Mouse (Mus musculus): ENCODE measurements around the gene Hap1.
A peak's percentile ranks its signal among the peaks of the same experiment; 100 is the strongest.
"Not testable (repeated sequence)": the region's sequence is repeated elsewhere in the genome, so short reads cannot be mapped to it uniquely, and the experiment has no call there.

Gene Hap1

DNA sequence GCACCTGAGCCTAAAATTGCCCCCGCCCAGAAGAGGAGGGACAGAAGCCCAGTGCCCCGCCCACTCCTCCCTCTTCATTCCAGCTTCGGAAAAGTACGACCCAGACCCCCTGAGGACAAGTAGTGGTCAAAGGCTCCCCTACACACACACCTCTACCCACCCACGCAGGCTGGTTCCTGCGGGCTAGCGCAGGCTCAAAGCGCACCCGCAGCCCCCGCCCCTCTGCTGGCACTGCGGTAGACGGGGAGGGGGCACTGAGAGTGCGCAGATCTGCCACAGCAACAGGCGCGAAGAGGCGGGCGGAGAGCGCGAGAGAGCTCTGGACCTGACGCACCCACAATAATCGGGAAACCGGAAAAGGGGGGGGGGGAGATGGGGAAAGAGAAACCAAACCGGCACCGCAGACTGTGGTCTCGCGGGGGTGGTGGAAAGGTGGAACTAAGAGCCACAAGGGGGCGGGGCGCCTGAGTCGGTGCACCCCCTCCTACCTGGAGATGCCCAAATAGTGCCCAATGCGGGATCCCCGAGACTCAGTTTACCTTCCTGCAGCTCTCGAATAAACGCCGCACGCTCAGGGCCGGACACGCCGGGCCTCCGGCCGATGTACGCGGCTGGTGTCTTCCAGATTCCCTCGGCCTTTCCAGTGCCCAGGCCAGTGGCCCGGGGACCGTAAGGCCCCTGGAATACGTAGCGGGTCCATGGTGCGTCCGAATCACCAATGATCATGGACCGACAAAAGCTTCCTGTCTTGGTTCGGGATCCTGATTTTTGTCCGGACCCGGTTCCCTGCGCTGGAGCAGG, 577 bp downstream of the Hap1 start:
- DNase-seq (ENCODE audit: low spot score): no peak

DNA sequence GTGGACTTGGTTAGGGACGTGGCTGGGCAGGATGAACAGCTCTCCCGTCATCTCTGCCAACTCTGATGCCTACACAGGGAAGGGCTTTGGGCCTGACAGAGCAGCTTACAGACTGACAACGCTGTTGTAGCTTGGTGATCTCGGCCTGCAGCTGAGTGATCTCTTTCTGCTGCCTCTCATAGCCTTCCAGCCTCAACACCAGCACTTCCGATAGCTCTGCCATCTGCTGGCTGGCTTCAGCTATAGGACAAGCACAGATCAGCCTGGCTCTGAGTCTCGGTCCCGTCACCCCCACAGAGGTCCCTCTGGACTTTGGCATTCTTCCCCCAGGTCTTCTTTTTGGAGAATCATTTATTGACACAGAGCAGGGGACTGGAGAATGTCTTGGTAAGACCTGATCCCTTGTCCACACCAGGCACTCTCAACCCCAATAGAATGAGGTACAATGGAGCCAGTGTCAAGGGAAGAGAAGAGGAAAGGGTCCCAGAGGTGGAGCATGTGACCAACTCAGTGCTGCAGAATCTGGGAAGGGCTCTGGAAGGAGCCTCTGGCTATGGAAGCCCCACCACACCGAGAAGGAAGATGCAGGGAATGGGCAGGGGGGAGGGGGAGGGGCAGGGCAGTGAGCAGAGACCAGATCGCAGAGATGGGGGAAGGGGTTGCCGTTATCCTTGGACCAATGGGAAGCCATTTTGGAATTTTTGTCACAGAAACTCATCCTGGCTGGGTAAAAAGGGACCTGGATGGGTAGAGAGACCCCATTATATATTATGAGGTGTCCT, 3.7 kb downstream of the Hap1 start:
- no peak for DNase-seq (ENCODE audit: low spot score)

DNA sequence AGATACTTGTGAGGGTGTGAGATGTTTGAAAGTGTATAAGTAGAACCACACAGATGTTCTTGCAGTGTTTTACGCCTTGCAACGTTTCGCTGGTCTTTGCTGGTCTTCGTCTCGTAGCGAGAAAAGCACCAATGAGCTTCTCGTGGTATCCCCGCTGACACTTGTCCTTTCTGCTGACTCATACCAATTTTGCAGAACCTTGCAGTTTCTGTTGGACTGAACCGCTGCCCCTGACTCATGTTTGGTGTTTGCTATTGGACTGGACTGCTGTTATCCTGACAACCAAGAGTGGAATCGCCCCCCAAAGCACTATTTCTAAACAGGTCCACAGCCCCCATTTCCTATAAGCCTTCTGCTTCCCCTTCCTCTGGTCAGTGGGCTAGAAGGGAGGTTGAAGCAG, 11.7 kb downstream of the Hap1 start:
- no peak for DNase-seq (ENCODE audit: low spot score)

DNA sequence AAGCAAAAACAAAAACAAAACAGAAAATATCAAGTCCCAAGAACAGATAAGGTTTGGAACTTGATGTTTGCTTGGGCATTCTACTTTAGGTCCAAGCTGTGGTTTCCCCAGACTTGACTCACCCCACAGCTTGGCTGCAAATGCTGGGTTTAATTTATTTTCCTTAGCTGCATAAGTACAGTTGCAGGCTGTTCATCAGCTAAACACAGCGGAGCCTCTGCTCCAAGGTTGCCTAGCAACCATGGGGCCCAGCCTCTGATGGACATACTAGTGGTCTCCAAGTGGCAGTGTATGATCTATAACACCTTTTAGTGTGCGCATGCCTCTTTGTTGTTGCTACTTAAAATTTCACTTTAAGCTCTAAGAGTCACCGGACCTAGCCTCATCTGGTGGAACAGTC, 20.2 kb downstream of the Hap1 start:
- no peak for DNase-seq (ENCODE audit: low spot score)

GRCm38 (mm10) chr11:100333944-100334457, 21.9 kb downstream of the Hap1 start, which contains the start of gene Gast:
Gene Gast, plus strand, starts transcription at chr11:100334407.
- DNase-seq (ENCODE audit: low spot score): no peak

GRCm38 (mm10) chr11:100332766-100333515, 23.0 kb downstream of the Hap1 start:
- DNase-seq (ENCODE audit: low spot score): no peak

DNA sequence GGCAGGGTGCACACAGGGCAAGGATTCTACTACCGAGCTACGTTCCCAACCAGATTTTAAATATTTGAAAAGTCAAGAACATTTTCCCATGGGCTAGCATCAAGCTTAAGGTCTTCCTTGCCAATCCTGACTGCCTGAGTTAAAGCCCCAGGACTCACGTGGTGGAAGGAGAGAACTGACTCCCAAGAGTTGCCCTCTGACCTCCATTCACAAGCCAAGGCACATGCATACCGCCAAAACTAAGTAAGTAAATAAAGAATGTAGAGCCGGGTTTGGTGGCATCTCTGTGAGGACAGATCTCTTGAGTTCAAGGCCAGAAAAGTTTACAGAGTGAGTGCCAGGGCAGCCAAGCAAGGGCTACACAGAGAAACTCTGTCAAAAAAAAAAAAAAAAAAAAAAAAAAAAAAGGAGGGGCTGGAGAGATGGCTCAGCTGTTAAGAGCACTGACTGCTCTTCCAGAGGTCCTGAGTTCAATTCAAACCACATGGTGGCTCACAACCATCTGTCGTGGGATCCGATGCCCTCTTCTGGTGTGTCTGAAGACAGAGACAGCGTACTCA, 25.0 kb downstream of the Hap1 start:
- DNase-seq (ENCODE audit: low spot score): not testable (repeated sequence)

DNA sequence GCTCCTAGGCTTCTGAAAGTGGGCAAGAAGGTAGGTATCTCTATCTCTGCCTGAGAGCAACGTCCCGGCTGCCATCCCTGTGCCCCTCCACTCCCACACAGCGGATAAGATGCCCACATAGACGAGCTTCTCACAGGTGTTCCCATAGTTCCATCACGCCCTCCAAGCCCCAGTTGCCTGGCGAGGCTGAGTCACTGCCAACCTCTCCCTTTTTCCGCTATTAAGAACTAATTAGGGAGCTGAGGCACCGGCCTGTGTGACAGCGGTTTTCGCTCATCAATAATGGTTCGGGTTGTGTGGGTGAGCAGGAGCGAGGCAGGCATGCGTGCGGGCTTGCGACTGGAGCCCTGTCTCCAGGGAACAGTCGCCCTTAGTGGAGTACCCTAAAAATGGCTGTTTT, 25.7 kb downstream of the Hap1 start:
- DNase-seq (ENCODE audit: low spot score): no peak

DNA sequence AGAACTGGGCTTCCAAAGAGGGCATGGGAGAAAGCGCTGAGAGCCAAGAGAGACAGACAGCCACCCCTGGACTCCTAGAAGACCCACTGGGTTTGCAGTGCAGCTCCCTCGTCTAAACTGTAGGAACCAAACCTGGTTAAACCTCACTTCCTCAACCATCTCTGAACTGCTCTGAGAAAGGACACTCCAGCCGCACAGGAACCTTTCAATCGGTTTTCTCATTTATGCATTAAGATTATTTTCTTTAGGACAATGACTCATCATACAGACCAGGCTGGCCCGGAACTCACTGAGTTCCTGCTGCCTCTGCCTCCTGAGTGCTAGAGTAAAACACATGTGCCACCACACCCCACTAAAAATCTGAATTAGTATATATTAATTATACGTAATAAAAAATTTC, 28.2 kb downstream of the Hap1 start:
- no peak for DNase-seq (ENCODE audit: low spot score)

DNA sequence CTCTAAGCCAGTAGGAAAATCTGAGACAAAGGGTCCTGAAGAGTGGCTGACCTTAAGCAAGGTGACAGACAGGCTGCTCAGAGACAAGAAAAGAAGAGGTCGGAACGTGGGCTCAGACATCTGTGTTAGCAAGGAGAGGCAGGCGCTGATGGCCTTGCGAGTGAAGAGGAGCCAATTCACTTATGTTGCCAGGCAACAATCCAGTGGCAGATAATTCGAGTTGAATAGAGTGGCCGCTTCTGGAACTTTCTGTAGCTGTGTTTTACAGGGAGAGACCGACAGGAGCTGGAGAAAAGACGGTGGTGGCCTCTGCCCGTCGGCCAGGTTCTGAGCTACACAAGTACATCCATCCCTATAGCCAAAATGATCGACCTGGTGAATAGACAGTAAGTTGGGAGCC, 28.6 kb downstream of the Hap1 start:
- no peak for DNase-seq (ENCODE audit: low spot score)

DNA sequence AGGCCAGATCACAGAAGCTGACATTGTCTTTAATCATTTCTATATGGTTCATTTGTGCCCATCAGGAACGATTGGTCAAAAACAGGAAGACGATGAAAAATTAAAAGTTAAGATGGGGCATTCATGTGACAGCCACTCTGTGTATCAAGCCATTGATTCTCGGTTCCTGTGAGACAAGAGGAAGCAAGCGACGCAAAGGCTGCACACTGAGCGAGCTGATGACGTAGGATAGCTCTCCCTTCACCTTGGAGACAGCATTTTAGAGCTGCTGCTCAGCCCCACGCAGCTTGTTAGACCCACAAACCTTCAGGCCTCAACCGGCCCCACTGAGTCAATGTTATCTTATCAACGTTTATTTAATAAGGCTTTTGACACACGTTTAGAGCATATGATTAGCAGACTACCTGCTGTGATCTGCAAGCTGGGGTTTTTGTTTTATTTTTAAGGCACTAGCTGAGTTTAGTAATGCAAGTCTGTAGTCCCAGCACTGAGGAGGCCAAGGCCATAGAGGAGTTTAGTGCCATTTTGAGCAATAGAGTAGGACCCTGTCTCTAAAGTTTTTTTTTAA, 30.8 kb downstream of the Hap1 start:
- DNase-seq (ENCODE audit: low spot score): no peak

DNA sequence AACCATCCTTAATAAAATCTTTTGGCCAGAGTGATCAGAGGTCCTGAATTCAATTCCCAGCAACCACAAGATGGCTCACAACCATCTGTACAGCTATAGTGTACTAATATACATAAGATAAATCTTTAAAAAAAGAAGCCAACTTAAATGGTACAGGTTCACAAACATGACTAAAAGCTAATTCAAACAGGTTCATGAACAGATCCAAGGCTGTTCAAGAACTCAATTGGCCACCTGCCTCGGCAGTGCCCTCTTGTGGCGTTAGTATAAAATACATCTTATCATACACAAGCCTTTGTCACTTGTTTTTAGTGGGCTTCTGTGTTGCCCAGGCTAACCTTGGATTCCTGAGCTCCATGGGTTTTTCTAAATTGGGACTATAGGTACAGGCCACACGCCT, 32.4 kb downstream of the Hap1 start:
- peak; percentile 37 for DNase-seq (ENCODE audit: low spot score)

- DNase-seq (ENCODE audit: low spot score): no peak
Measured at GRCm38 (mm10) chr11:100322591-100323258, 33.2 kb downstream of the Hap1 start.

DNA sequence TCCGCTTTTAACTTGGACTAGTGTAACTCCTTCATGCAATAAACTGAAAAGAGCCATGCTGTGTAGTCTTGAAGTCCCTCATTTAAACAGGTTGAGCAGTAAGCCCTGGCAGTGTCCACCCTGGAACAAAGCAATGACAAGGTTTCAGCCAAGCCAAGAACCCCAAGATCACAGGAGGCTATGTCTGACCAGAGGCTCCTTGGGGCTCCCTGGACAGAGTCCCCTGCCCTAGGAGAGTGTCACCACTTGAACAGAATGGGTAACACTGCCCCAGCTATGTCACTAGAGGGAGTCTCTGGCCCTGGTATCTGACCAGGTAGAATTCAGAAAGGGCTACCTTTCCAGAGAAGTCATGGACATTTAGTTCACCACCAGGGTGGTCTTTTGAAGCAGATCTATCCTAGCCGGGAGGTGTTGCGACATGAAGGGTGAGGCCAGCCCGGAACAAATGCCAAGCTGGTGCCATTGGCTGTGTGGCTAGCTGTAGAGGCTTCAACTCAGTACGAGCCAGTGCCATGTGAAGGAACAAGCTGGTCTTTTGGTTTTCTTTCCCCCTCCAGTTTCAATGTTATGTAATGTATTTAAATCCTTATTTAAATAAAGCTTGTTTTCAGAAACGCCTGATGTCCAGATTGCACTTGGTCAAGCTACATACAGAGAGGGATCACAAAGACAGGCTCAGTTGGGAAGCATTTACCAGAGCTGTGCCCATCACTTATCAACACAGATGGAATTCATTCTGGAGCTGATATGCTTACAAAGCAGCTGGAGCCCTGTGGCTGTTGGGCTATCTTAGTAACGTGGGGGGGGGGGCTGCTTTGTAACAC, 34.2 kb downstream of the Hap1 start:
- not testable (repeated sequence) for DNase-seq (ENCODE audit: low spot score)

GRCm38 (mm10) chr11:100320701-100321410, 35.1 kb downstream of the Hap1 start:
- not testable (repeated sequence) for DNase-seq (ENCODE audit: low spot score)

DNA sequence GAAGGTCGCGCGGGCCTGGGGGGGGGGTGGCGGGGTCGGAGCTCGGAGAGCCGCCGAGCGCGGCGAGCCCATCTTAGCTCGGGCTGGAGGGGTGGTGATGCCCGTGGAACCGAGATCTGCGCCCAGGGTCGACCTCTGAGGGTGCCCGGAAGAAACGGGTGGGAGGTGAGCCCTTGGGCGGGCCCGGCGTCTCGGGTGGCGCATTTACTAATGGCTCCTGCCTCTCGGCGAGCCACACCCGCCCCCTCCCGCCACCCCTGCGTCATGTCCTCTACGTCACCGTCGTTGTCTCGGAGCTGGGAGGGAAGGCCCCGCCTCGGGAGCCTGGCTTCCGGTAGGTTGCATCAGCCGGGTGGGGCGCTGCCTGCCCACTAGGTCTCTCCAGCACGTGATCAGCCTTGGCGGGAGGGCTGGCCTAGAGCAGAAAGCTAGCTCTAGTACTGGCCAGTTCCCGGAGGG, 35.7 kb downstream of the Hap1 start:
- DNase-seq (ENCODE audit: low spot score): peak; percentile 90

DNA sequence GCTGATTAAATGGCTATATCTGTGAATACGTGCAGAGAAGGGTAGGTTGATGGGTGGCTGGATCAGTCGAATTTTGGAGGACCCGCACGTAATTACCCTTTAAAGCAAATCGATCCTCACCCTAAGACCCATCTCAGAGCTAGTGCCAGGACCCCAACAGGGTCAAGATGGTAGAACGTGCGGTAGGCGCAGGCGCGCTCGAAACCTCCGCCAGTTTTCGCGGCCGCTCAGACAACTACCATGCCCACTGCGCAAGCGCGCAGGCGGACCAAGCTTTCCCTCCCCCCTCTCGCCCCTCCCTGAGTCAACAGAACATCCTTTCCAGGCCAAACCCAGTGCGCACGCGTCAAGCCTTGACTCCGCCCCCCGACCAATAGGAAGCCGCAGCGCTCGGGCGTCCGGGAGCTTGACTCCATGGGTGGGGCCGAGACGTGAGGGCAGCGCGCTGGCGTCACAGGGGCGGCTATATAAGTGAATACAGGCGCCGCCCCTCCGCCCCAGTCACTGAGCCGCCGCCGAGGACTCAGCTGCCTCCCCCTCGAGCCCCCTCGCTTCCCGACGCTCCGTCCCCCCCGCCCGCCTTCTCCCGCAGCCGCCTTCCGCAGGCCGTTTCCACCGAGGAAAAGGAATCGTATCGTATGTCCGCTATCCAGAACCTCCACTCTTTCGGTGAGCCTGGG, 36.3 kb downstream of the Hap1 start, which contains the start of gene Eif1:
TSS of gene Eif1 (plus strand) at position 394 of the 680 bp plus-strand sequence.
- DNase-seq (ENCODE audit: low spot score): peak; percentile 100

DNA sequence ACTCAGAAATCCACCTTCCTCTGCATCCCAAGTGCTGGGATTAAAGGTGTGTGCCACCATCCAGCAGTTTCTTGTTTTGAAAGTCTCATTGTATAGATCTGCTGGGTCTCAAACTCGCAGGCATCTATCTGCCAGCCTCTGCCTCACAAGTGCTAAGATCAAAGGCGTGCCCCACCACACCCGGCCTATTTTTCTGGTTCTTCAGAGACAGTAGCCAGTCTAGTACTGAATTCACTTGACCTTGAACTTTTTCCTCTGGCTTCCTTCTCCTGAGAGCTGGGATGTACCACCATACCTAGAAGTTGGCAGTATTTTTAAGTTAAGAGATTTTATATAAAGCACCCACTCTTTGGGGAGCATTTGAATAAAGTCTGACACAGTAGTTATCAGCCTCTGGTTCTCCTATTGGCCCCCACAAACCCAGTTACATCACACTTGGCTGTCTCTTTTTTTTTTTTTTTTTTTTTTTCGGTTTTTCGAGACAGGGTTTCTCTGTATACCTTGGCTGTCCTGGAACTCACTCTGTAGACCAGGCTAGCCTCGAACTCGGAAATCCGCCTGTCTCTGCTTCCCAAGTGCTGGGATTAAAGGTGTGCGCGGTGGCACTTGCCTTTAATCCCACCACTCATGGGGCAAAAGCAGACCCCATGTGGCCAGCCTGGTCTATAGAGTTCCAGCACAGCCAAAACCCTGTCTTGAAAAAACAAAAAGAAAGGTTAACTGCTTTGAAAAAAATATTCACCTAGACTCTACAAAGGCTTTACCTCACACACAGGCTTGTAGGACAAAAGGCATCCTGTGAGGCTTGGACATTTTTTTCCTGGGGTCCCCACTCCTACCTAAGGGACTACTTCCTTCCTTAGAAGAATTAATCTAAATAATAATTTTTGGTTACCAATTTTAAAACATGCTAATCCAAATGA, 37.1 kb downstream of the Hap1 start:
- DNase-seq (ENCODE audit: low spot score): no peak

Data from ovary, postnatal 14 days (tissue).